Mouse (Mus musculus): Measurements from ENCODE around the gene Ubald1.

Gene Ubald1

GRCm38 (mm10) chr16:4866101-4866695 lies 13.9 kb downstream of the Ubald1 start:
- DNase-seq, result peak; percentile 84 to 92

GRCm38 (mm10) chr16:4863742-4864141 lies 16.4 kb downstream of the Ubald1 start:
- no peak for DNase-seq

GRCm38 (mm10) chr16:4862863-4863483 lies 17.1 kb downstream of the Ubald1 start:
- peak; percentile 69 to 85 for DNase-seq

DNA sequence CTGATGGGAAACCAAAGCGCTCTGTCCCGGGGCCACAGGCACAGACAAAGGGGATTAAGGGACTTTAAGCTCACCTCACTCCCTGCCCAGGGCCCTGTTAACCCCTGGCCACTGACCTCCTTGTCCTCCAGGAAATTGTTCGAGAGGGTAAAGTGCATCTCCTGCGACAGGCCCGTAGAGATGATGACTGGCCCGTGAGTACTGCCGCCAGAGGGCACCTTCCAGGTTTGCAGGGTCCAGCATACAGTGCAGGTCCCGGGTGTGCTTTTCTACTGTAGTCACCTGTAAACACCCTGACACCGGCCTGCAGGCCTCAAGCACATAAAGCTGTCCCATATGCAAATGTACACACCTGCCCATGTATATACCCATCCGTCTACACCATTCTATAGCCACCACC lies 18.7 kb downstream of the Ubald1 start:
- peak; percentile 73 to 75 for DNase-seq

GRCm38 (mm10) chr16:4855046-4855650 lies 25.0 kb downstream of the Ubald1 start:
- DNase-seq, result no peak

DNA sequence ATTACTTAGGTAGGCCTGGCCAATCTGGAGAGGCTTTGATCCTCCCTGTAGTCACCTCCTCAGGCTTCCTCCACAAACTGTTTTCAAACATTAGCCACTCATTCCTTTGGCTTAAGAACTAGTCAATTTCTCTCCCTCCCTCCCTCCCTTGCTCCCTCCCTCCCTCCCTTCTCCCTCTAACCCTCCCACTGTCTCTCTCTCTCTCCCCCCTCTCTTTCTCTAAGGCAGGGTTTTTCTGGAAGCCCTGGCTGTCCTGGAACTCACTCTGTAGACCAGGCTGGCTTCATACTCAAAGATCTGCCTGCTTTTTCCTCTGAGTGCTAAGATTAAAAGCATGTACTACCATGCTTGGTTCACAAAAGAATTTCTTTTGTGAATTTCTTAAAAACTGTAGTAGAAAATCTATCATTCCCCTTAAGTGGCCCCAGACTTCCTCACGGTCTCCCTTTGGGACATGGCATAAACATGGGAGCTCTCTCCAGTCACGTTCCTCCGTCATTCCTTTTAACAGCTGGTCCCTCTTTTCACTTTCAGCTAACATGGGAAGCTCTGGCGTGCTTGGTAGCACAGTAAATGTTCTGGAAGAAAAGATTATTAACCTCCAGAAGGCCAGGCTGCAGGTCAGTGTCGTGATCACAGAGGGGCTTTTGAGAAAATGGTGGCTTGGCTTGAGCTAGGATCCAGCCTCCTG lies 29.0 kb downstream of the Ubald1 start:
- no peak for DNase-seq

GRCm38 (mm10) chr16:4850361-4850760 lies 29.8 kb downstream of the Ubald1 start:
- no peak for DNase-seq

DNA sequence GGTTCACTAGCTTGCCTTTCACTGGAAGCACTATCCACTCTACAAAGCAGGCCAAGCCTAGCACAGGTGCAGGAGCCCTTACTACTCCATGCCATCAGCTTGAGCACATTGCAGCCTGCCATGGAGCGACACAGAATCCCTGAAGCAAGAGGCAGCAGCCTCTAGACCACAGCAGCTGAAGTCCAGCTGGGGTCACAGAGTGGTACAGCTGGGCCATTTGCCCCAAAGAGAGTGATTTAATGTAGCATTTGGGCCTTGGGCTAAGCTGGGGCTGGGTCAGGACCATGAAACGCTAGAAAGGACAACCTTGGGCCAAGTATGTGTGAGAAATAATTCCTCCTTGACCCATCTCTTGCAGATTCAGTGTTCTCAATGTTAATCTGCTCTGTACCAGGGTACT lies 32.0 kb downstream of the Ubald1 start:
- no peak for DNase-seq

DNA sequence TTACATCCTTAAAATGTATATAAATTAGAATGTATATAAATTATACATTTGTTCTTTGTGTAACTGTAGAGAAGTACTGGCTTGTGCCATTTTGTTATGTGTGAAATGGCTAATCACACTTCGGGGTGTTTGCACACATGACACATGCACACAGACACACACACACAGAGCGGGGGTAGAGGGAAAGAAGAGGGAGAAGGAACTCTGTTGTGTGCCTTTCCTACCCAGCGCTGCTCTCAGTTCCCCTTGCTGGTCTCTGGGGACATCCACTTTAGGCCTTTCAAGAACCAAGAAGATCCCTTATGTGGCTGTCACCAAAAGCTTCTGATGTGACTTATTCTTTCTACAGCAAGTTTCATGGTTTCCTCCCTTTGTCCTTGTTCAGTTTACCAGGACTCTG lies 33.1 kb downstream of the Ubald1 start:
- DNase-seq, result no peak

GRCm38 (mm10) chr16:4840231-4840630 lies 39.9 kb downstream of the Ubald1 start:
- DNase-seq, result no peak

DNA sequence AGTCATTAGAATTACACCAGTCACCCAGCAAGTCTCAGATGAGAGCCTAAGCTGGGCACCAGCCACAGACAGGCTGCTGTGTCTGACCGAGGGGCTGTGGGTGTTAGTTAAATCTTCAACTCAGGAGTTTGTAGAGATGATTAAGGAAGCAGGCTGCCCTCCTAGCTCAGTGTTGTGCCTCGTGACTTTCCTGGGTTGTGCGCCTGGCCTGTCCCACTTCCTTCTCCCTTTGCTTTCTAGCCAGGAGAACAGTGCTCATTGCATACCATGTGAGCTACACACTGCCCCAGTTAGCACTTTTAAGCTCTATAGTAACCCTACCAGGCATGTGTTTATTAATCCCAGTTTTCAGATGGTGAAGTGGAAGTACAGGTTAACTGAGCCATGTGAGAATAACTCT lies 40.6 kb downstream of the Ubald1 start:
- DNase-seq, result no peak

DNA sequence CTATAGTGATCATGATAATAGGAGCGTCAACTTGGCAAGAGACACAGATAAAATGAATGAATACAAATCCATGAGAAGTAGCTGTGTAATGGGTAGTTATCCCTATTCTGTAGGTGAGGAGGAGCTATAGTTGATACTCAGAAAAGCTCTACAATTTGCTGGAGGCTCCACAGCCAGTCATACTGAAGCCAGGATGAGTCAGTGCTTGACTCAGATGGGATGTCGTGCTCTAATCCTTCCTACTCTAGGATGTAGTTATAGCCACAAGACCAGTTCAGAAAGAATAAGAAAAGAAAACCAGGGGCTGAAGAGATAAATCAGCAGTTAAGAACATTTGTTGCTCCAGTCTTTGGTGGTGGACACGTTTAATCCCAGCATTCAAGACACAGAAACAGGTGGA lies 42.5 kb downstream of the Ubald1 start:
- DNase-seq, result no peak

- DNase-seq, result peak in 1 of 2 experiments; percentile 46
Observed at GRCm38 (mm10) chr16:4835191-4835590, 44.9 kb downstream of the Ubald1 start, which contains the start of gene 4930562C15Rik. 4930562C15Rik (plus strand) TSS chr16:4835416.

DNA sequence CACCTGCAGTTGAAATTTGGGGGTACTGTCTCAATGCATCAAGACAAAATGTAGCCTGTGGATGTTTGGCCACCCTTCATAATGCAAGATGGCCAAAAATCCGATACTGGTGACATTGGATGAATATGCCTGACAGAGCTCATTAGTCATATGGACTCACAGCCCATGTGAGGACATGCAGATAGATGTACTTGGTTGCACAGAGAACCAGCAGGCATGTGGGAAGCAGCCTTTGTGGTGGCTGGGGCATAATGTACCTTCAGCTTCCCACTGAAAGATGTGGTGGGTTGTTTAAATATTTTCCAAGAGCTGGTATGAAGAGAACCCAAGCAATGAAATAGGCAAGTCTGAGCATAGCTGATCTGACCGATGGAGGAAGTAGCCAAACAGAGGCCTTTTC lies 46.3 kb downstream of the Ubald1 start:
- no peak for DNase-seq

DNA sequence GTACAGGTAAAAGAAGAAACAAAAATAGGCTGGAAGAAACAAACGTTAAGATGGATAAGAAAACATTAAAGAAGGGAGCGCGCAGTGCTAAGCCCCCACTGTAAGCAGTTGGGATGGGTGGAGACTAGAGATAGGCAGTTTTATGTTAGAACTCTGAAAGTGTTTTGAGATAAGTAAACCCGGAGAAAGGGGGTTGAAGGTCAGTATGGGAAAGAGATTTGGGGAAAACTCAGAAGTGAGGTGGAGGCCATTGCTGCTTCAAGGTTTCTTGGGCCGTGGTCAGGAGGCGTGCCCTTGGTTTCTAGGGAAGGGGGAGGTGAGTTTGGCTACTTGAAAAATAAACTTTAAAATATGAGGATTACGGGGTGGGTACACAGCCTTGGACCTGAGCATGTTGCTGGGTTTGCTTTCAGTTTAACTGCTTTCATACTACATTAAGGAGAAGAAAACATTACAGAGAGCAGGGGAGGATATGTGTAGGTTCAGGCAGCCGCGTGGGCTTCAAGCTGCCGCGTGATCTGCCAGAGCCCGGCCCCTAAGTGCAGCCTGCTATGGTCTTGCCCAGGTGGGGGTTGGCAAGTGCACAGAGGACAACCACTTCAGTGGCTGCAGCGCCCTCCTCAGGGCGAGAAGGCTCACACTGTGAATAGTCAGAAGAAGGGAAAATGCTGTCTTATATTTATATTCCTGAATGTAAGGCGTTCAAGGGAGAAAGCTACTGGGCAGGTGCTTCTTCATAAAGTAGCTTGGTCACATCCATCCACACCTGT lies 48.3 kb downstream of the Ubald1 start:
- DNase-seq, result no peak

- no peak for DNase-seq
Observed at GRCm38 (mm10) chr16:4829271-4829900, 50.7 kb downstream of the Ubald1 start.

DNA sequence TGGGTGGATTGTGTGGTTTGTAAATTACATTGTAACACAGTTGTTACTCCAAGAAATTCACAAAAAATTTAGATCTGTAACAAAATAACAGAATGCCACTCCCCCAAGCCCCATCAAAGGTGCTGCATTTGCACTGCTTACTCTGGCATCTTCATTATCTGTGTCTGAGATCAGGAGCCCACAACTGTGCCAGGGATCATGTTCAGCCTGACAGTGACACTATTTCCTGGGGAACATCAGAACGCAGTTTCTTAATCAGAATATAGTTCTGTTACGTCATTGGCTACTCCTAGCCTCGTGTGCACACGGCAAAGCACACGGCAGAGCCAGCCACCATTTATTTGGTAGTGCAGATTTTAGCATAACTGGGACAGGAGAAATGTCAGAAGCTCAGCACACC lies 52.5 kb downstream of the Ubald1 start:
- no peak for DNase-seq

All from kidney, postnatal 25 days (tissue).